Mouse (Mus musculus) mesoderm, embryonic 11.5 days (tissue): ENCODE measurements around the gene Lrrc17.
"Not testable (repeated sequence)": the region's sequence is repeated elsewhere in the genome, so short reads cannot be mapped to it uniquely, and the experiment has no call there.

Experiments used
- DNase-seq: peaks from one replicate; pipeline ENCODE4 v3.0.0-alpha.2; 2012; ENCODE audit warnings: low read depth, low spot score

The Lrrc17 gene

DNA sequence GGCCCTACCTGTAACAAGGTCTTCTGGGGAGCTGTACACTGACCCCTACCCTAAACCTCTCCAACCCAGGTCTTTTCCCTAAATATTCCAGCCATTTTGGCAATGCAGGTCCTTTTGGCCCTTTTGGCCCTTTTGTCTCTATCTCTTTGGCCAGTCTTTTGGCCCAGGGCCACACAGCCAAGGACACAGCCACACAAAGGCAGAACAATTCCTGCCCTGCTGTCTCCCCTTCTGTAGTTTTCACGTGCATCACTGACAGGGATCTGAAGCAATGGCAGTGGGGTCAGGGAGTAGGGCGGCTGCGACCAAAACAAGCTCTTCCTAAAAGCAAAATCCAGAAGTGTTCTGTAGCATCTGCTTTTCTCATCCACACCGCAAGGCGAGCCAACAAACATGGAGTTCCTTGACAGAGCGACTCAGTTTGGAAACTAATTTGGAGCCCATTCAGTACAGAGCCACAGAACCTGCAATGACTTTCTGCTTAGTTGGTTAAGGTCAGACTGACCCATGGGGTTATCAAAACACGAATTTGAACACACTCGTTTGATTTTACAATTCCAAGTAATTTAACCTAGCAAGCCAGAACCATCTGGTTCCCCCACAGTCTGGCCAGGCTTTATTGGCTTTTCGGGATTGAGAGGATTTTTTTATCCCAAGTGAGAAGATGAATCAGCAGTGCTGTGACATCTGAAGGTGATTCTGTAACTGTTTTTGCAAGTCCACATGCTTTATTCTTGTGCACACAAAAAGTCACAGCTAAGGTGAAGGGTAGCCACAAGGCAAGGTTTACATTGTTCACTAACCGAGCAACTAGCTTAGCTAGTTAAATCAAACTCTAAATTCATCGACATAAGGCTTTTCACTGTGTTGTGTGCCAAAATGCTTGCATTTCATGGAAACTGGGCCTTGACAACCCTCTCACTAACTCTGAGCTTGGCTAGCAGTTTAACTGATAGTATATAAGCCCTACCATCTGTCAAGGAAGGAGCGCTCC, 65.2 kb downstream of the Lrrc17 start:
- DNase-seq, result peak; percentile 21

DNA sequence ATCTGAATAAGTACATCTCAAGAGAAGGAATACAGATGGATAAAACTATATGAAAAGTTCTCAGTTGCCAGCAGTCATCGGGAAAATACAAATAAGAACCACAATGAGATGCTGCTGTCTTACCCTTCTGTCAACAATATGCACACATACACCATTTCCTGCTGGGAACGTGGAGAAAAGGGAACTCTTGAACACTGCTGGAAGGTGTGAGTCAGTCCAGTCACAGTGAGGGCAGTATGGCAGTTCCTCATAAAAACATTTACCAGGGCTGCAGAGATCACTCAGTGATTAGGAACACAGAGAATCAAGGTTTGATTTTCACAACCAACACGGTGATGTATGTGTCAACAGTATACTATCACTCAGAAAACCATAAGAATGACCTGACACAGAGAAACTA, 67.6 kb downstream of the Lrrc17 start:
- no peak for DNase-seq

DNA sequence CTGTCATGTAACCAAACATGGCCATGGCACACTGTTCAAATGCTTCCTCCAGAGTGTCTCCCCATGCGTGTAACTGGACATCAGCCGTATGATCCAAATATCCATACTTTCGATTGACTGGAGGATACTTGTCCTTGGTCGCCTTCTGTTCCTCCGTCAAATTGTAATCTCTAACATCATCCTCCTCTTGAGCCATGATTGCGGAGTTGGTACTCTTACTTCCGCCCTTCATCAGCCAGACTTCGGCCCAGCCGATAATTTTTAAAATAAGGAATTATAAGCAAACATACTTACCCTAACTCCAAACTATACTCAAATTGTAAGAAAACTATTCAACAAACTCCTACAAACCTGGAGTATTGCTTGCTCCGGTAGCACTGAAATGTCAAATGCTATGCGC, 70.9 kb downstream of the Lrrc17 start:
- not testable (repeated sequence) for DNase-seq

DNA sequence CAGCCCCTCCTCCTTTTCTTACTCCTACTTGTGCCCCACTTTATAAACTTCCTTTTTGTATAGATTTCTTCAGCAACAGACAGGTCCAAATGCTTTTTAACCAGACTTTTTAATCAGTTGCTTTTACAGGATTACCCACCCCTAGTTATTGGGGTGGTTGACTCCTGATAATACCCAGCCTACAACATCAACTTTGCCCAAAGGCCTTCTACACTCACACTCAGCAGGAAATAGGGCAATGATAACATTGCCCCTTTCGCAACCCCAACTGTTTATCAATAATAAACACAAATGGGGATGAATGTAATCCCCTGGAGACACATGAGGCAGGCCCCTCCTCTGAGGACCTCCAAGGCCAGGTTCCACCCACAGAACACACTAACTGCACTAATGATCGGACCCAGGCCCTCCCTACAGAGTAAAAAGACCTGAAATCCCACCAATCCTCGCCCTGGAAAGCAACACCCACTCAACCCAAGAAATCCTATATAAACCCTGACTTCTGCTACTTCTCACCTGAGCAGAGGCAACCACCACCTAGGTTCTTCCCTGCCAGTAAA, 73.2 kb downstream of the Lrrc17 start:
- DNase-seq, result no peak
